18 mouse cellular contexts compared by ENCODE assay signal in the genomic region with DNA sequence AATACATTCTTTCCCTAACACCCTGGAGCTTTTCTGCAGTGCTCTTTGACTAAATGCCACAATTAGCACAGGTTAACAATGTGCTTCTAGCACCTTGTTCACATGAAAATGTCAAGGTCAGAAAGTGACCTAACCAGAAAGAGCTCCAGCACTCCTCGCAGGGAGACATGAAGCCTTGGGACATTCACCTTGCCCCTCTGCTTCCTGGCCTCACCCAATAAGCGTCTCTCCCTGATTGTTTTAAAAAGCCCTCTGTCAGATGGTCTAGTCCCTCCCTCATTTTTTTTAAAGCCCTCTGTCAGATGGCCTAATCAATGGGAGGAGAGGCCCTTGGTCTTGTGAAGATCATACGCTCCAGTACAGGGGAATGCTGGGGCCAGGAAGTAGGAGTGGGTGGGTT.
"Had no signal": no experiment of that assay in that cellular context is flagged by ENCODE, and none has a peak within 500 bp of the region (broad histone marks: within the 10 kb centered on the region; RNA-seq: fewer than 3 reads in every experiment).

No protein-coding gene starts in this region.

- ATAC-seq: midbrain, embryonic 16.5 days had no signal

- H3K27me3 ChIP-seq: midbrain, embryonic 12.5 days; neural tube, embryonic 13.5 days; neural tube, embryonic 15.5 days had no signal

- H3K4me1 ChIP-seq: midbrain, embryonic 12.5 days; neural tube, embryonic 15.5 days had no signal

- H3K9me3 ChIP-seq: midbrain, embryonic 12.5 days; neural tube, embryonic 13.5 days; neural tube, embryonic 15.5 days had no signal

- DNase-seq: lung, adult 18-20 months; lung, embryonic 14.5 days; lung, postnatal 10 days; lung, postnatal 4 days; midbrain, embryonic 14.5 days; right cerebral cortex, adult 18-20 months; right cerebral cortex, postnatal 25 days; right cerebral cortex, postnatal 4 days; spleen, adult 18-20 months; thymus, adult 18-20 months; thymus, postnatal 14 days; thymus, postnatal 36 days had no signal

- H3K36me3 ChIP-seq: midbrain, embryonic 12.5 days; neural tube, embryonic 13.5 days; neural tube, embryonic 15.5 days had no signal

- H3K4me2 ChIP-seq: lung, embryonic 14.5 days; midbrain, embryonic 12.5 days; neural tube, embryonic 13.5 days; neural tube, embryonic 15.5 days had no signal

- H3K27ac ChIP-seq: liver, embryonic 14.5 days; midbrain, embryonic 12.5 days; neural tube, embryonic 13.5 days; neural tube, embryonic 15.5 days had no signal

- H3K4me3 ChIP-seq: midbrain, embryonic 12.5 days; myocyte; neural tube, embryonic 13.5 days; neural tube, embryonic 15.5 days had no signal

- H3K9ac ChIP-seq: liver, embryonic 14.5 days; lung, embryonic 14.5 days; midbrain, embryonic 12.5 days; neural tube, embryonic 13.5 days; neural tube, embryonic 15.5 days had no signal
